Mouse (Mus musculus): ENCODE data around the gene Odf3b. TPM values are rescaled to one million over a fixed set of nuclear protein-coding genes. Genes with fewer than 3 reads are reported as not detected.

Gene Odf3b
- total RNA-seq, 2 experiments from 2014 or later = 0.38 to 0.53 TPM

DNA sequence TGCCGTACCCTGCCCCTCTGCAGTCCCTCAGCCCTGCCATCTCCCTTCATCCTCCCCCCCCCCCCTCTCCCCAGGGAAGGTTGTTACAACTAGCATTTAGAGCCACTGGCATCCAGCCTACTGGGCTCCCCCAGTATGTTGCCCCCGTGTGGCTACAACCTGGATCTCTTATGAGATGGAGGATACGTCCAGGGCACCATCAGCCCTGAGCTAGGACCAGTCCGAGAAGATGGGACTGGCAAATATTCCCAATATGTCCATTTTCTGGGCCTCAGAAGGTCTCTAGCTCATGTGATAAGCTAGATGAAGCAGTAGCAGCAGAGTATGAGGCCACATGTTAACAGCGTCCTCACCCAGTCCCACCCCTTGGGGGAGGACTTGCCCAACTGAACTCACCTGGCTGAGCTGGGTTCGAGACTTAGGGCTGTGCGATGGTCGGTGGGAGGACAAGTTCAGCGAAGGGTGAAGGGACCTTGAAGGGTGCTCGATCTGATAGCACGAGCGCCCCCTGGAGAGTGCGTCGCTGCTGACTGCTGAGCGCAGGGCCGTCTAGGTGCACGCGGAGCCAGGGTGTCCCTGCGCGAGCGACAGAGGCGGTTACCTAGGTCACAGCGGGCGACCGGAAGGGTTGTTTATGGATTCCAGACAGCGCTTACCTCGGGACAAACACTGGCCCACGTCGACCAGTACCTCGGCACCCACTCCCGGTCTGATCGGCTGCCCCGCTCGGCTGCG, 5.9 kb downstream of the Odf3b start:
- peak; percentile 91 for DNase-seq
- H3K4me3 ChIP-seq = peak overlapping the region; percentile 89
- intact Hi-C loops (cut with DNase I) = loop anchor here (1.0 to 5.0 kb wide), 2 partner anchors 18 to 94 kb away; partner anchors contain the start of genes Lmf2 and Ncaph2
- peak overlapping the region; percentile 95 for H3K27ac ChIP-seq
- peak; percentile 76 for TF ChIP-seq CTCF (IDR thresholded peaks at IDR 0.05)

DNA sequence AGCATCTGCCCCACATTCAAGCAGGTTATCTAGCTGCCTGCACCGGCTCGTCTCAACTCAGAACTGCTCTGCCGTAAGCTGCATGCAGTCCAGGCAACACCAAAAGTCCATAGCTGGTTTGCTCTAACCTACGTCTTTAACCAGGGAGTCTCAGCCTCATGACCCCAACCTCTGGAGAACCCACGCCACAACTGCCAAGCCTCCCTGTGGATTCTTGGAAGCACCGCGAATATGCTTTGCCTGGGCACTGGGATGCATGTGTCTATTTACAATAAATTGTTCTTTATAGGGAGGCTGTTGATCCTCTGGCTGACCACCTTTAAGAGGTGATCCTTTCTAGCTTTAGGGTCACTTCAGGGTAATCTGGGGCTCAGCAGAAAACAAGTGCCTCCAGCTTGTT, 6.5 kb downstream of the Odf3b start:
- Histone ChIP-seq H3K4me3 (peak overlapping the region; percentile 89), H3K27ac (peak overlapping the region; percentile 95)
- TF ChIP-seq CTCF (IDR thresholded peaks at IDR 0.05) = no peak
- DNase-seq = no peak
- intact Hi-C loops (cut with DNase I) = loop anchor here (5.0 kb wide), 1 partner anchor 95 kb away; no protein-coding TSS in a partner anchor

DNA sequence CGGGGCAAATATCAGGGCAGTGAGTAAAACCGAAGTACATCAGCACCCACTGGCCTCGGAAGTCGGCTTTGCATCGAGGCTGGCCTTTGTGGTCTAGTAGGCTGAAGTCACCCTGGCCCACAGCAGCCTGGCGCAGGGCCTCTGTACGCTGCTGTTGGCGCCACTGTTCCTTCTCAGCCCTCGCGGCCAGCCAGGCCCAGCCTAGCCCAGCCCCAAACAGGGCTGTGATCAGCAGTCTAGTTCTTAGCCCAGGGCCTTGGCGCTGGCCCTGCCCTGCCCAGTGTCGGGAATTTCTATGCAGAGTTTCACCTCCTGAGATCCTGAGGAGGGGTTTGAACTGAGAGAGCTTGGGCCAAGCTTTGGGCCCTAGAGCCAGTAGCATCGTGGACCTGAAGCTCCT, 7.0 kb downstream of the Odf3b start:
- TF ChIP-seq CTCF (IDR thresholded peaks at IDR 0.05) = no peak
- no peak overlapping the region for H3K27ac ChIP-seq
- no peak overlapping the region for H3K4me3 ChIP-seq
- intact Hi-C loops (cut with DNase I) = loop anchor here (5.0 kb wide), 1 partner anchor 95 kb away; no protein-coding TSS in a partner anchor
- DNase-seq = no peak

DNA sequence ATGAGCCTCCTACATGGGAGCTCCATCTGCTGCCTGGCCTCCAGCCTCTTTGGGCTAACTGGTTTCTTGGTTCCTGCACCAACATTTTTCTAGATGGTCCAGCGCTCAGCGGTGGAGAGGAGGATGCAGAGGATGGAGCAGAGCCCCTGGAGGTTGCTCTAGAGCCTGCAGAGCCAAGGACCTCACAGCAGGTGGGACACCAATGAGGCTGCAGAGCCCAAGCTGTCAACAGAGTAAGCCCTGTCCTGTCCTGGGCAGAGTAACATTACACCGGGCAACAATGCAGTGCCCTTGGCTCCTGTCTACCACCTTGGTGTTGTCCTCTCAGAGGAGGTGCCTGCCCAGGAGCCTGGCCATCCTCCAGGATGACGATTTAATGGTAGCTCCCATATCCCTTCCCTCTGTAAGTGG, 13.9 kb downstream of the Odf3b start:
- DNase-seq = no peak
- H3K27ac ChIP-seq = no peak overlapping the region
- intact Hi-C loops (cut with DNase I) = no loop called here
- no peak for TF ChIP-seq CTCF (IDR thresholded peaks at IDR 0.05)
- no peak overlapping the region for H3K4me3 ChIP-seq

DNA sequence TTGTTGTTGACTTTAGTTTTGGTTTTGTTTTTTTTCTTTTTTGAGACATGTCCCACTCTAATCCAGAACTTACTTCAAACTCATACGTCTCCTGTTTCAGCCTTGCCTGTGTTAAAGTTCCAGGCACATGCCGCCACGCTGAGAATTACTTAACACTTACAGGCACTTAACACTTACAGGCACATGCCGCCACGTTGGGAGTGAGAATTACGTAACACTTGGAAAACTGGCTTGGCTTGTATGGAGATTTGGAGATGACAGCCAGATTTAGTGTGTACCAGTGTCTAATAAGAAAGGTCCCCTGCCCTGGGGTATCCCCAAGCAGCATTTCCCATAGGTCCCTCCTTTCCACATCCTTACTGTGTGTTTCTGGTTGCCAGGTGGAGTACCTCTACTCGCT, 16.0 kb downstream of the Odf3b start:
- DNase-seq = no peak
- intact Hi-C loops (cut with DNase I) = no loop called here
- no peak for TF ChIP-seq CTCF (IDR thresholded peaks at IDR 0.05)
- Histone ChIP-seq H3K27ac (no peak overlapping the region), H3K4me3 (no peak overlapping the region)

DNA sequence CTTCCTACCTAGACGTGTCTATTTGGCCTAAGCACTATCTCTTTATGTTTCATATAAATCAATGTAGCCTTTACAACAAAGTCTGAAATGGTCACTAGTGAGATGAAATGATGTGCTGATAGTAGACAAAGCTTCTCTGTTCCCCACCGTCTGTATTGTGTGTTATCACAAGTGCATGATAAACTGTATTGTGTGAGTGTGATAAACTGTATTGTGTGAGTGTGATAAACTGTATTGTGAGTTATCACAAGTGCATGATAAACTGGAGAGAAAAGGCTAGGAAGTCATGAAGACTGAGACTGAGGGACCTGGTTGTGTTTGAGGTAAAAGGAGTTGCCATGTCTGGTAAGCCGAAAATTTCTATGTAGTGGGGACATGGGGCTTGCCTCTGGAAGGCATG, 20.3 kb downstream of the Odf3b start:
- intact Hi-C loops (cut with DNase I) = loop anchor here (10.0 kb wide), 1 partner anchor 176 kb away; no protein-coding TSS in a partner anchor
- DNase-seq = no peak
- TF ChIP-seq CTCF (IDR thresholded peaks at IDR 0.05) = no peak
- H3K4me3 ChIP-seq = no peak overlapping the region
- no peak overlapping the region for H3K27ac ChIP-seq

DNA sequence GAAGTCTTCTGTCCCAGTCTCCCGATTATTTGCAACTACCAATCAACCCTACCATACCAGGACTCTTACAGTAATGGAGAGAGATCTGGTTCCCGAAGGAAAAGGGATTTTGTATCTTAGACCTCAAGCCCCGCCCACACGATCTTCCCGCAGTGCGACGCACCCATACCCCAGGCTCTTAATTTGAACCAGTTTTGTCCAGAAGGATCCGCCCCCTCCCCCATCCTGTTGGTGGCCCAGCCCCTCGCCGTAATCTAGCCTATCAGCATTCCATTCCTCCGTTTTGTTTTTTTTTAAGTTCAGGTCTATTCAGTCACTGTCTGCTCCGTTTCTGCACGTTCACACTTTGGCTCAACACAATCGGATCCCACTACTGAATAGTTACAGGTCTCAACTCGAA, 22.7 kb downstream of the Odf3b start:
- H3K27ac ChIP-seq = peak overlapping the region; percentile 94
- no peak for DNase-seq
- peak overlapping the region; percentile 96 for H3K4me3 ChIP-seq
- intact Hi-C loops (cut with DNase I) = loop anchor here (2.0 to 10.0 kb wide), 3 partner anchors 72 to 538 kb away; partner anchors contain the start of genes Alg12, C730034F03Rik, Chkb and Creld2
- no peak for TF ChIP-seq CTCF (IDR thresholded peaks at IDR 0.05)

DNA sequence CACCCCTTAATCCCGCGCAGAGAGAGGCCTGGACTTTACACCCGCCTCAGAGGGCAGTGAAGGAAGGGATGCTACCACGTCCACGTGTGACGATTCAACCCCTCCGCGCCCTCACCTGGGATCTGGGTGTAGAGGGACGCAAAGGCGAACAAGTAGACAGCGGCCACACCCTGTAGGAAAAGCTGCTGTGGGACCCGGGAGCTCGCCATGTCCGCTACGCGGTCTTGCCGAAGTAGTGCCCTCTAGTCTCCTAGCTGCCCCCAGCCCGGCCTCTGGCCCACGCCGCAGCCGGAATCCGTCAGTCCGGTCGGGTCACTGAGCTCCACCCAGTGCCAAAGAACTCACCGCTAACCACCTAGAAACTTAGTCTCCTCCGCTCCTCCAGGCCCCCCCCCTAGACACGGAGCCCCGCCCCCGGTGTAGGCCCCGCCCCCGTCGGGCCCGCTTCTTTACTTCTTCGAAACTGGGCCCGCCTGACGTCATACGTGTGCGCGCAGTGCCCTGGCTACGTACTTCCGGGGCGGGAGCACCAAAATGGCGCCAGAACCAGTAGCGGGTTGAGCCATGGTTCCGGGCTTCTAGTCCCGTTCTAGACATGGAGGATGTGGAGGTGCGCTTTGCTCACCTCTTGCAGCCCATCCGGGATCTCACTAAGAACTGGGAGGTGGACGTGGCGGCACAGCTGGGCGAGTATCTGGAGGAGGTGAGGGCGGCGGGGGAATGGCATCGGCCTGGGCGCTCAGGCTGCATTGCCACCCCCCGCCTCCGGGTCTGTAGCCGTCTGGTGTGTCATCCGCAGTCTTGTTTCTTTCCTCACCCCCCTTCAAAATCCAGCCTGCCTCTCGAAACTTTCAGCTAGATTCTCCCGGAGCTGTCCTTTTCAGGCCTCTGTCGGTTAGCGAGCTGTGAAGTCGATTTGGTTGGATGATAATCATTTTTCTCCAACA, 23.6 kb downstream of the Odf3b start, which contains the start of the genes Lmf2 and Ncaph2:
Lmf2 (minus strand) TSS at position 419 of the 947 bp plus-strand sequence.
Ncaph2 (plus strand) TSS at position 479 of the 947 bp plus-strand sequence.
- no peak for TF ChIP-seq CTCF (IDR thresholded peaks at IDR 0.05)
- intact Hi-C loops (cut with DNase I) = loop anchor here (1.0 to 10.0 kb wide), 5 partner anchors 18 to 537 kb away; partner anchors contain the start of genes Alg12, C730034F03Rik, Chkb and Creld2
- peak within 1 kb of the TSS; percentile 94 for H3K27ac ChIP-seq
- H3K4me3 ChIP-seq = peak within 1 kb of the TSS; percentile 96
- peak; percentile 97 for DNase-seq

DNA sequence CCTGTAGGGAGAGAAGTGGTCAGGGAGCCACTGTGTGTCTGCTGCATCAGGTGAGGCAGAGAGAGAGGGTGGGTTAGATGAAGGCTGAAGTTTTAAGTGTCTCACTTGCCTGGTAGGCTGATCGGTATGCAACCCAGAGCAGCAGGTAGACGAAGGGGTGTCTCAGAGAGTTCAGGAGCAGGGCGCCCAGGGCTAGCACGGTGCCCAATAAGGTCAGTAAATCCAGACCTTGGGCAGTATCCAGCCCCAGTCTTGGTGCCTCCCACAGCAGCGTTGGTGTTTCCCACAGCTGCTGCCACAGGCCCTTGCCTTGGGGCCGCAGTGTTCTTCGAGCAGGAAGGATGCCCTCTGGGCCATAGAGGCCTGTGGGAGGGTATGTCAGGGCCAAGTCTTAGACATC, 24.6 kb downstream of the Odf3b start:
- DNase-seq = no peak
- intact Hi-C loops (cut with DNase I) = loop anchor here (2.0 to 10.0 kb wide), 2 partner anchors 38 to 180 kb away; no protein-coding TSS in a partner anchor
- peak overlapping the region; percentile 94 for H3K27ac ChIP-seq
- no peak for TF ChIP-seq CTCF (IDR thresholded peaks at IDR 0.05)
- peak overlapping the region; percentile 96 for H3K4me3 ChIP-seq

DNA sequence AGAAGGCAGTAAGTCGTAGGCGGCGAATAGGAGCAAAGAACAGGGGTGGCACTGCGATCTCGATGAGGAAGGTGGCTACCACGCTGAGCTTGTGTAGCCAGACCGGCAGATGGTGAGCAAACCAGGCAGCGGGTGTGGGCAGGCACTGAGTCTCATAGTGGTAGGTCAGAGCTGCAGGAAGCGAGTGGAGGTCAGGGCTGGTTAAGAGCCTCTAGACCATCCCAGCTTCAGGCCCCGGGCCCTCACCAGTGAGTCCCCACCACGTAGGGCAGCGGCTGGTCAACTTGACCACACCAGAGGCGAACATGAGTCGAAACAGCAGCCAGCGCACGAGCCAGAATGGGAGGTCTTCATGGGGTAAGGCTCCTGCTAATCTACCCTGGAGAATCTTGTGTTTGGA, 25.2 kb downstream of the Odf3b start:
- intact Hi-C loops (cut with DNase I) = loop anchor here (2.0 to 10.0 kb wide), 2 partner anchors 37 to 181 kb away; no protein-coding TSS in a partner anchor
- no peak for DNase-seq
- TF ChIP-seq CTCF (IDR thresholded peaks at IDR 0.05) = no peak
- Histone ChIP-seq H3K4me3 (no peak overlapping the region; the same call in 1 of the 2 replicates), H3K27ac (no peak overlapping the region)

DNA sequence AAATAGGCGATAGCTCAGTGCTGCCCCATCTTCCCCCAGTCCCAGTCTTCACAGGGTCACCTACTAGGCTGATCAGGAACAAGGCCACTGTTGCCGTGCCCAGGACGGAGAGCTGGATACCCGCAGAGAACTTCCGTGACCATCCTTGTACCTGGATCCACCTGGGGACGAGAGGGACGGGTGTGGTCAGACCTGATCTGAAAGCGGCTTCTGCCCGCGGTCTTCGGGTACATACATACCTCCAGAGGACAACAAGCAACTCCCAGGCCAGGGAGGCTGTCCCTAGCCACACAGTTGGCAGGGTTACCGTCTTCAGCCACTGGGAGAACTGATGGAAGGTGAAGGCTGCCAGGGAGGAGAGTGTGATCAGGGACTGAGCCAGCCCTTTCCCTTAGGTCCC, 26.3 kb downstream of the Odf3b start:
- intact Hi-C loops (cut with DNase I) = loop anchor here (10.0 kb wide), 1 partner anchor 182 kb away; no protein-coding TSS in a partner anchor
- no peak for TF ChIP-seq CTCF (IDR thresholded peaks at IDR 0.05)
- H3K4me3 ChIP-seq = no peak overlapping the region
- H3K27ac ChIP-seq = no peak overlapping the region
- DNase-seq = no peak

DNA sequence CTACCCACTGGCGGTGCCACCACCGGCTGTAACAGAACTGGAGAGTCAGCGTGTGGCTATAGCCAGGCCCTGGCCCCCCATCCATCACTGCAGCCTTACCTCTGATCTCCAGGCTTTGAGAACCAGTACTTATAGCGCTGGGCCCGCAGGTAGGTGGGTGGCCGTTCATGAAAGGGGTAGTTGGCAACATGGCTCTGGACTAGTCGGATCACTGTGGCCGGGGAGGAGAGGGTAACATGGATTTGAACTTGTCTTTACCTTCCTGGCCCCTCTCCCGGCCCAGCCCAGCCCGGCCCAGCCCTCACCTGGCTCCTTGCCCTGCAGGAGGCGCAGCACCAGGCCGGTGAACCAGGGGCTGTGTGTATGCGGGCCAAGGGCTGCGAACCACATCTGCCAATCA, 27.0 kb downstream of the Odf3b start:
- Histone ChIP-seq H3K27ac (no peak overlapping the region), H3K4me3 (no peak overlapping the region)
- DNase-seq = no peak
- intact Hi-C loops (cut with DNase I) = loop anchor here (10.0 kb wide), 1 partner anchor 183 kb away; no protein-coding TSS in a partner anchor
- no peak for TF ChIP-seq CTCF (IDR thresholded peaks at IDR 0.05)

Measured in gastrocnemius, adult 2 months (tissue).